Mouse (Mus musculus): ENCODE results near the gene Blnk. TPM values are rescaled to one million over a fixed set of nuclear protein-coding genes. Genes with fewer than 3 reads are reported as not detected.

Blnk gene
- total and polyA plus RNA-seq, 2 experiments from 2014 or later: 0.26 TPM; not detected in 1

- WGBS: 62% methylated on average over 3 of the region's 3 CpGs
Observed at GRCm38 (mm10) chr19:40964367-40964891, 29.9 kb downstream of the Blnk start.

DNA sequence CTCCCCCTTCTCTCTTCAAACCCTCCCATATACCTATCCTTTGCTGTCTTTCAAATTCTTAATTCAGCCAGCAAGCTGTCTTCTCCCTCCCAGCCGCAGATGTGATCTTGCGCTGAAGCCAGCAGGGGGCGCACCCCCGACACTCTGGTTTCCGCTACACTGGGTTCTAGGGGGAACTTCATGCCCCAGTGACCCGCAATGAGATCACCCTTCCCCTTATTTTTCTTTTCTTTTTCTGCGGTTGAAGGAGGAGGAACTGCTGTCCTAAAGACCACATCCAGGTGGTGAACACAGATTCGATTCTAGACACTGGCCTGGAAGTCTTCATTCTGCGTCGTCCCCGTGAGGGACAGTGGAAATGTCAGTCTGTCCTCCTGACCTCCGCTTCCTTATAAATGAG, 31.3 kb downstream of the Blnk start:
- Histone ChIP-seq H3K4me2 (ENCODE audit: low read depth, low read length) (no peak overlapping the region), H3K36me3 (replicated peaks; ENCODE audit: control insufficient read depth, insufficient read depth, low read length) (no peaks in the 10 kb centered on the region), H3K4me3 (ENCODE audit: low read depth, low read length) (no peak overlapping the region), H3K9ac (replicated peaks; ENCODE audit: low read depth, low read length) (no peak overlapping the region), H3K27me3 (ENCODE audit: control insufficient read depth, insufficient read depth, low read length) (no peaks in the 10 kb centered on the region), H3K9me3 (replicated peaks; ENCODE audit: control insufficient read depth, low read length) (no peaks in the 10 kb centered on the region), H3K4me1 (ENCODE audit: control insufficient read depth, insufficient read depth) (no peaks in the 10 kb centered on the region), H3K27ac (ENCODE audit: low read depth) (no peak overlapping the region)
- DNase-seq (ENCODE audit: low spot score) (no peak), ATAC-seq (ENCODE audit: insufficient read depth, low read depth) (no peak)
- 46% methylated on average over 12 of the region's 12 CpGs for WGBS
- TF ChIP-seq EP300 (IDR thresholded peaks at IDR 0.05; ENCODE audit: low read depth): no peak
- TF ChIP-seq CTCF (IDR thresholded peaks at IDR 0.05; ENCODE audit: low read depth): peak; percentile 46

More at GRCm38 (mm10) chr19:40964367-40964891, 29.9 kb downstream of the Blnk start:
- Histone ChIP-seq H3K4me3 (ENCODE audit: low read depth, low read length) (no peak overlapping the region), H3K36me3 (replicated peaks; ENCODE audit: control insufficient read depth, insufficient read depth, low read length) (no peaks in the 10 kb centered on the region), H3K9ac (replicated peaks; ENCODE audit: low read depth, low read length) (no peak overlapping the region), H3K27ac (ENCODE audit: low read depth) (no peak overlapping the region), H3K27me3 (ENCODE audit: control insufficient read depth, insufficient read depth, low read length) (no peaks in the 10 kb centered on the region), H3K4me2 (ENCODE audit: low read depth, low read length) (no peak overlapping the region), H3K9me3 (replicated peaks; ENCODE audit: control insufficient read depth, low read length) (no peaks in the 10 kb centered on the region), H3K4me1 (ENCODE audit: control insufficient read depth, insufficient read depth) (no peaks in the 10 kb centered on the region)
- ATAC-seq (ENCODE audit: insufficient read depth, low read depth) (no peak), DNase-seq (ENCODE audit: low spot score) (no peak)
- no peak for TF ChIP-seq EP300 (IDR thresholded peaks at IDR 0.05; ENCODE audit: low read depth)
- TF ChIP-seq CTCF (IDR thresholded peaks at IDR 0.05; ENCODE audit: low read depth): no peak

- TF ChIP-seq EP300 (IDR thresholded peaks at IDR 0.05; ENCODE audit: low read depth): no peak
- no peak for TF ChIP-seq CTCF (IDR thresholded peaks at IDR 0.05; ENCODE audit: low read depth)
- Histone ChIP-seq H3K27ac (ENCODE audit: low read depth) (no peak overlapping the region), H3K9ac (replicated peaks; ENCODE audit: low read depth, low read length) (no peak overlapping the region), H3K9me3 (replicated peaks; ENCODE audit: control insufficient read depth, low read length) (no peaks in the 10 kb centered on the region), H3K4me3 (ENCODE audit: low read depth, low read length) (no peak overlapping the region), H3K4me1 (ENCODE audit: control insufficient read depth, insufficient read depth) (no peaks in the 10 kb centered on the region), H3K27me3 (ENCODE audit: control insufficient read depth, insufficient read depth, low read length) (no peaks in the 10 kb centered on the region), H3K36me3 (replicated peaks; ENCODE audit: control insufficient read depth, insufficient read depth, low read length) (no peaks in the 10 kb centered on the region), H3K4me2 (ENCODE audit: low read depth, low read length) (no peak overlapping the region)
- no peak for DNase-seq (ENCODE audit: low spot score)
- WGBS: 46% methylated on average over 1 of the region's 1 CpGs
- ATAC-seq (ENCODE audit: insufficient read depth, low read depth): no peak
Observed at GRCm38 (mm10) chr19:40958981-40959380, 35.4 kb downstream of the Blnk start.

DNA sequence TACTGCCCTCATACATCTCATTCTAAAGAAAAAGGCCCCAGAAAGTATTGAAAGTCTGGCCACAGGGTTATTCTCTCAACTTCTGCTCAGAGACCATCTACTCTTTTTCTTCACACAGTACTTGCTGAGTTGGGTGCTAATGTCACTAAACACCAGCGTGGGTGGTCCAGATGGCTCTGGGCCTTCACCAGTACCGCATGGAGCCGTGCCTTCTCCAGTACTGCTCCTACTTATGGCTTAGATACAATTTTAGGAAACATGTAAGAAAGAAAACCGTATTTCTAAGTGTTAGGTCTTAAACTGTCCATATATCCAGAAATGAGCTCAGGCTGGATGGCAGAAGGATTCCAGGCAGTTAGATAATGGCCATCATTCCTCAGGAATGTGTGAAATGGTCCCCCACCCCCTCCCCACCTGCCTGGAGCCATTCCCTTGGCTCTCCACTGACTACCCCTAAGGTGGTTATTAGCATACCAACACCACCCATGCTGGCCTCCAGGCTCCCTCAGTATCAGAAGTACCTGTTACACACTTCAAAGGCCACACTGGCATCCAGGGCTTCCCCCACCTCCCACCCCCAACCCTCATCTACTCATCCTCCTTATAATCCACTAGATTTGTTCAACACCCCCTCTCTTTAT, 47.3 kb downstream of the Blnk start:
- Histone ChIP-seq H3K4me2 (ENCODE audit: low read depth, low read length) (no peak overlapping the region), H3K36me3 (replicated peaks; ENCODE audit: control insufficient read depth, insufficient read depth, low read length) (no peaks in the 10 kb centered on the region), H3K9me3 (replicated peaks; ENCODE audit: control insufficient read depth, low read length) (no peaks in the 10 kb centered on the region), H3K4me1 (ENCODE audit: control insufficient read depth, insufficient read depth) (no peaks in the 10 kb centered on the region), H3K27me3 (ENCODE audit: control insufficient read depth, insufficient read depth, low read length) (no peaks in the 10 kb centered on the region), H3K4me3 (ENCODE audit: low read depth, low read length) (no peak overlapping the region), H3K27ac (ENCODE audit: low read depth) (no peak overlapping the region), H3K9ac (replicated peaks; ENCODE audit: low read depth, low read length) (no peak overlapping the region)
- ATAC-seq (ENCODE audit: insufficient read depth, low read depth) (no peak), DNase-seq (ENCODE audit: low spot score) (no peak)
- 76% methylated on average over 4 of the region's 4 CpGs for WGBS
- TF ChIP-seq EP300 (IDR thresholded peaks at IDR 0.05; ENCODE audit: low read depth) (no peak), CTCF (IDR thresholded peaks at IDR 0.05; ENCODE audit: low read depth) (no peak)

- Histone ChIP-seq H3K4me2 (ENCODE audit: low read depth, low read length) (no peak overlapping the region), H3K4me3 (ENCODE audit: low read depth, low read length) (no peak overlapping the region), H3K27ac (ENCODE audit: low read depth) (no peak overlapping the region), H3K36me3 (replicated peaks; ENCODE audit: control insufficient read depth, insufficient read depth, low read length) (no peaks in the 10 kb centered on the region), H3K9me3 (replicated peaks; ENCODE audit: control insufficient read depth, low read length) (no peaks in the 10 kb centered on the region), H3K9ac (replicated peaks; ENCODE audit: low read depth, low read length) (no peak overlapping the region), H3K27me3 (ENCODE audit: control insufficient read depth, insufficient read depth, low read length) (no peaks in the 10 kb centered on the region), H3K4me1 (ENCODE audit: control insufficient read depth, insufficient read depth) (no peaks in the 10 kb centered on the region)
- DNase-seq (ENCODE audit: low spot score) (no peak), ATAC-seq (ENCODE audit: insufficient read depth, low read depth) (no peak; the same call in 1 of the 2 replicates)
- 83% methylated on average over 7 of the region's 7 CpGs for WGBS
- TF ChIP-seq EP300 (IDR thresholded peaks at IDR 0.05; ENCODE audit: low read depth) (no peak), CTCF (IDR thresholded peaks at IDR 0.05; ENCODE audit: low read depth) (no peak)
Observed at GRCm38 (mm10) chr19:40943552-40943951, 50.8 kb downstream of the Blnk start.

DNA sequence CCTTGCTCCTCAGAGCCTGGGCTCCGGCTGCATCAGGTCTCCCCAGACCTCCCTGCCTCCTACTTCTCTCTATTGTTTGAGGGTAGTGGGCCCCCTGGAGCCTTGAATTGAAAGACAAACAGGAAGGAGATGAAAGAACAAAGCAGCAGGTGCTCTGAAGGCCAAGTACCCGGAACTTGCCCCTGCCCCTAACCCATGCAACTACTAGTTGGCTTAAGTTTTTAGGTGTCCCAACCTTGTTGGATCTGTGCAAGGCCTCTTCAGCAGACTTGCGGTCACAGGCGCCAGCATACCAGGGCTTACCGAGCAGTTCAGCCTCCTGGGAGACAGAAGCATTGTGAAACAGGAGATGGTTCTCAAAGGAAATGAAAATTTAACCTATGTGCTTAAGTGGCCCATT, 58.3 kb downstream of the Blnk start:
- Histone ChIP-seq H3K9ac (replicated peaks; ENCODE audit: low read depth, low read length) (no peak overlapping the region), H3K36me3 (replicated peaks; ENCODE audit: control insufficient read depth, insufficient read depth, low read length) (no peaks in the 10 kb centered on the region), H3K4me2 (ENCODE audit: low read depth, low read length) (no peak overlapping the region), H3K9me3 (replicated peaks; ENCODE audit: control insufficient read depth, low read length) (no peaks in the 10 kb centered on the region), H3K4me1 (ENCODE audit: control insufficient read depth, insufficient read depth) (no peaks in the 10 kb centered on the region), H3K4me3 (ENCODE audit: low read depth, low read length) (no peak overlapping the region), H3K27me3 (ENCODE audit: control insufficient read depth, insufficient read depth, low read length) (no peaks in the 10 kb centered on the region), H3K27ac (ENCODE audit: low read depth) (no peak overlapping the region)
- DNase-seq (ENCODE audit: low spot score): no peak
- no peak for ATAC-seq (ENCODE audit: insufficient read depth, low read depth)
- WGBS: 43% methylated on average over 5 of the region's 5 CpGs
- no peak for TF ChIP-seq CTCF (IDR thresholded peaks at IDR 0.05; ENCODE audit: low read depth)
- no peak for TF ChIP-seq EP300 (IDR thresholded peaks at IDR 0.05; ENCODE audit: low read depth)
